Mouse (Mus musculus): ENCODE results near the gene Smad3.

GRCm38 (mm10) chr9:63703236-63703785 lies 54.5 kb downstream of the Smad3 start:
- TF ChIP-seq CTCF (IDR thresholded peaks at IDR 0.05; ENCODE audit: control insufficient read depth, insufficient read depth, low read length) (no peak), POLR2A (IDR thresholded peaks at IDR 0.05; ENCODE audit: borderline replicate concordance, control insufficient read depth, low read depth, low read length) (no peak)

Measured in bone marrow, adult 2 months (tissue).